Mouse (Mus musculus) adrenal gland, postnatal 0 days (tissue): ENCODE results near the gene Trh. TPM values are rescaled to one million over a fixed set of nuclear protein-coding genes. Genes with fewer than 3 reads are reported as not detected.

Source experiments
- polyA plus RNA-seq: library from polyadenylated mRNA; unstranded; fragments of >200 nt; fragmentation: Nextera tagmentation; extraction: Ambion mirVana; gene quantifications from 2 replicates; pipeline ENCODE4 v1.2.1, GENCODE M21; 2015

Trh gene
- 0.47 and 0.76 TPM in 2 replicates for polyA plus RNA-seq

DNA sequence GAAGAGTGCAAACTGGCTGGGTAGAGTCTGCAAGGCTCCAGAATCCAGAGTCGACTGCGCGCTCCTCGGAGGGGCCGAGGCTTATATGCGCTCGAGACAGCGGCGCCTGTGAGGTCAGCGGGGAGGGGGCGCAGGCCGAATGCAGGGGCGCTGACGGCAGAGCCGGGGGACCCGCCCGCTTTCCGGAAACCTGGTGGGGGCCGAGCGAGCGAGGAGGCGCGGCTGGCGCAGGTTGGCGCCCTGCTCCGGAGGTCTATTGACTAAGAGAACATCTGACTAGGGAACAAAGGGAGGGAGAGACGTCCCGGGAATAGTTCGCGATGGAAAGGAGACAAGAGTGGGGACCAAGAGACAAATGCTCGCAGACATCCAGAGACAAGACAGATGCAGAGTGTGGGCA is at the start of gene Trh:
Trh (minus strand) TSS at position 60 of the 400 bp plus-strand sequence.

GRCm38 (mm10) chr6:92214773-92215449 is 29.5 kb downstream of the Trh start, which contains the start of gene Rbsn:
Rbsn (minus strand) TSS chr6:92214925.

Other genes with a start within 250 kb of the Trh start
- 12.4 and 16.8 TPM in 2 replicates for gene Nr2c2, start 153.3 kb downstream of the Trh start, polyA plus RNA-seq
- gene Mrps25, start 60.6 kb downstream of the Trh start, polyA plus RNA-seq = 54.7 and 60.4 TPM in 2 replicates
- gene Rbsn, start 29.7 kb downstream of the Trh start, polyA plus RNA-seq = 14.2 and 17.7 TPM in 2 replicates